ENCODE assay signal across 8 mouse cellular contexts in the genomic region with DNA sequence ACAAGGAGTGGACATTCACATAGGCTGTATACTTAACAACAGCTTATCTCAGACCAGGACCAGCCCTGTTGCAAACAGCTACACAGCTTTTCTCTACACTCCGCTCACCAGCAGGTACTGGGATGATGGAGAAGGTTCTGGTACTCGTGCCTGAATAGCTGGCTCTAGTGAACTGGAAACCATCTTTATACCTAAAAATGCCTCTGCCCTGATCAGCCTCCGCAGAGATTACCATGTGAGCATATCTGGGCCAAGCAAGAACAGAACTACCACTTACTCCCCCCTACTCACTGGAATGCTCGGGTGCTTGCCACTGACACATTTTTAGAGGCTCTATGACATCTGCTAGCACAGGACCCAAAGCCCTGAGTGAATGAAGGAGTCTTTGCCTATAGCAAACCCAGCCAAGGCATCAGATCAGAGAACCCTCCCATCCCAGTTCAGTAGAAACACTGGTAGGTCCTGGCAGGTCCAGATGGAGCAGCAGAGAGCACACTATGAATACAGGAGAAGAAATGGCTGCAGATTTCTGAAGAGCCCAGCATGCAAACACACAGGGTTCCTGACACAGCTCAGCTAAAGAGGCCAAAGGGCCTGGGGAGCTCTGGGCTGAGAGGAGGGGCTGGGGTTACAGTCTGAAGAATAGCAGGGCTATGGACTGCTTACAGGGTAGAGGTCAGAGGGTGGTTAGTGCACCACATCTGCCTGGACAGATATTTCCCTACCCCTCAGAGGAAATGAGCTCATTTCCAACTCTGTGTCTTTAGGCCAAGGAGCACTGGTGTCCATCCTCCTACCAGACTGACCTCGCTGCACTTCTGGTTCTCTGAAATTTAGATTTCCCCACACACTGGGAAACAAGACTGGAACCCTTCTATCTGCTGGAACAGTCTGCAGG. TPM values are rescaled to one million over a fixed set of nuclear protein-coding genes. Genes with fewer than 3 reads are reported as not detected.
DNase-seq lines count a peak whose midpoint lies in the region; ATAC-seq lines count a peak whose summit lies in the region.

No protein-coding gene starts in this region.

- no peak for ATAC-seq in liver, embryonic 13.5 days (ENCODE audit: low read depth)

- no peak overlapping the region for H3K4me2 ChIP-seq in liver, embryonic 13.5 days

- no peak overlapping the region for H3K9ac ChIP-seq in liver, embryonic 13.5 days

- 0 out of 2 replicates have a peak, but pooled peaks cover 3% of the 10 kb centered on the region for H3K36me3 ChIP-seq in liver, embryonic 13.5 days
- H3K36me3 ChIP-seq in limb, embryonic 10.5 days, result peaks cover 40% of the 10 kb centered on the region

- 76% methylated on average over 5 of the region's 5 CpGs for WGBS in liver, embryonic 13.5 days (ENCODE audit: insufficient replicate concordance)
- 93% methylated on average over 5 of the region's 5 CpGs for WGBS in limb, embryonic 10.5 days

- DNase-seq in adrenal gland, postnatal 14 days, result peak; percentile 19
- no peak for DNase-seq in adrenal gland, postnatal 36 days
- peak; percentile 28 for DNase-seq in kidney, postnatal 10 days
- no peak for DNase-seq in kidney, adult 8-10 months
- peak; percentile 61 to 64 for DNase-seq in cerebellum, postnatal 14 days
- no peak for DNase-seq in liver, embryonic 13.5 days
- no peak for DNase-seq in layer of hippocampus, adult 9-10 months (ENCODE audit: low spot score)
- no peak for DNase-seq in limb, embryonic 10.5 days (ENCODE audit: low spot score)

- no peak overlapping the region for H3K4me3 ChIP-seq in liver, embryonic 13.5 days (replicated peaks)
- H3K4me3 ChIP-seq in limb, embryonic 10.5 days, result no peak overlapping the region

- H3K4me1 ChIP-seq in liver, embryonic 13.5 days (replicated peaks), result peaks cover 64% of the 10 kb centered on the region
- peaks cover 27% of the 10 kb centered on the region for H3K4me1 ChIP-seq in limb, embryonic 10.5 days

- H3K27ac ChIP-seq in liver, embryonic 13.5 days, result peak overlapping the region; percentile 54; the same call in 1 of the 2 replicates
- H3K27ac ChIP-seq in limb, embryonic 10.5 days, result no peak overlapping the region; the same call in 1 of the 2 replicates

- H3K9me3 ChIP-seq in liver, embryonic 13.5 days (replicated peaks), result no peaks in the 10 kb centered on the region
- no peaks in the 10 kb centered on the region for H3K9me3 ChIP-seq in limb, embryonic 10.5 days (replicated peaks)

- H3K27me3 ChIP-seq in liver, embryonic 13.5 days, result no peaks in the 10 kb centered on the region
- H3K27me3 ChIP-seq in limb, embryonic 10.5 days (ENCODE audit: low read depth, poor library complexity, severe bottlenecking), result no peaks in the 10 kb centered on the region

RNA-seq across cellular contexts. Expression of gene Fam53b, which starts 14.3 kb away (rescaled TPM):
- total RNA-seq in adrenal gland, postnatal 14 days (2021), result 64.8 and 65.8 TPM in 2 replicates
- total RNA-seq in adrenal gland, postnatal 36 days (2021), result 10 to 100 TPM; 65.9 to 94.9 TPM
- 19.1 and 21.4 TPM in 2 replicates for polyA plus RNA-seq in liver, embryonic 13.5 days (2015; fragmentation: Nextera tagmentation; extraction: Ambion mirVana)
- 32.7 and 39.1 TPM in 2 replicates for polyA plus RNA-seq in limb, embryonic 10.5 days (2016; fragmentation: Nextera tagmentation; extraction: Ambion mirVana)

RNA-seq across cellular contexts. Expression of gene Eef1akmt2, which starts 53.1 kb away (rescaled TPM):
- 26.3 and 30.4 TPM in 2 replicates for total RNA-seq in adrenal gland, postnatal 14 days (2021)
- 10 to 100 TPM; 23.8 to 30.0 TPM for total RNA-seq in adrenal gland, postnatal 36 days (2021)
- 24.1 and 30.1 TPM in 2 replicates for polyA plus RNA-seq in liver, embryonic 13.5 days (2015; fragmentation: Nextera tagmentation; extraction: Ambion mirVana)
- 74.0 and 74.6 TPM in 2 replicates for polyA plus RNA-seq in limb, embryonic 10.5 days (2016; fragmentation: Nextera tagmentation; extraction: Ambion mirVana)

RNA-seq across cellular contexts. Expression of gene Abraxas2, which starts 59.7 kb away (rescaled TPM):
- total RNA-seq in adrenal gland, postnatal 14 days (2021), result 33.6 and 35.8 TPM in 2 replicates
- total RNA-seq in adrenal gland, postnatal 36 days (2021), result 10 to 100 TPM; 35.8 to 36.1 TPM
- polyA plus RNA-seq in liver, embryonic 13.5 days (2015; fragmentation: Nextera tagmentation; extraction: Ambion mirVana), result 17.0 and 18.4 TPM in 2 replicates
- polyA plus RNA-seq in limb, embryonic 10.5 days (2016; fragmentation: Nextera tagmentation; extraction: Ambion mirVana), result 34.8 and 36.5 TPM in 2 replicates

Comparison
In these comparisons a context has a peak if more than half of its experiments do, and no peak if none do; other contexts are left out.
1. DNase-seq: peak in adrenal gland, postnatal 14 days (single experiment), kidney, postnatal 10 days (single experiment) and cerebellum, postnatal 14 days (2 of 2); none in adrenal gland, postnatal 36 days (0 of 2), kidney, adult 8-10 months (0 of 2), liver, embryonic 13.5 days (single experiment), layer of hippocampus, adult 9-10 months (single experiment) and limb, embryonic 10.5 days (single experiment).